Mouse (Mus musculus) heart, adult 2 months (tissue): ENCODE measurements around the gene Ascl2.

ENCODE experiments used
- CTCF ChIP-seq: fragments of 200-600 bp; IDR thresholded peaks from 2 replicates; pipeline ENCODE4 v1.8.1; 2022; ENCODE audit warnings: antibody characterized with exemption, mild to moderate bottlenecking, moderate library complexity
- EP300 ChIP-seq: fragments of 200-500 bp; IDR thresholded peaks from 2 replicates; pipeline ENCODE4 v1.6.1; 2011; ENCODE audit warnings: low read depth, low read length, control low read depth; ENCODE audit not compliant: insufficient read depth
- POLR2A ChIP-seq: fragments of 200-500 bp; IDR thresholded peaks from 2 replicates; pipeline ENCODE4 v1.6.1; 2011; ENCODE audit warnings: mild to moderate bottlenecking, low read depth, low read length, control low read depth; ENCODE audit not compliant: insufficient read depth

- TF ChIP-seq CTCF (no peak), EP300 (no peak), POLR2A (no peak)
These were observed 47.5 kb upstream of the Ascl2 start for GRCm38 (mm10) chr7:143016424-143017142.
